1 mouse cellular context compared by ENCODE assay signal in the genomic region with DNA sequence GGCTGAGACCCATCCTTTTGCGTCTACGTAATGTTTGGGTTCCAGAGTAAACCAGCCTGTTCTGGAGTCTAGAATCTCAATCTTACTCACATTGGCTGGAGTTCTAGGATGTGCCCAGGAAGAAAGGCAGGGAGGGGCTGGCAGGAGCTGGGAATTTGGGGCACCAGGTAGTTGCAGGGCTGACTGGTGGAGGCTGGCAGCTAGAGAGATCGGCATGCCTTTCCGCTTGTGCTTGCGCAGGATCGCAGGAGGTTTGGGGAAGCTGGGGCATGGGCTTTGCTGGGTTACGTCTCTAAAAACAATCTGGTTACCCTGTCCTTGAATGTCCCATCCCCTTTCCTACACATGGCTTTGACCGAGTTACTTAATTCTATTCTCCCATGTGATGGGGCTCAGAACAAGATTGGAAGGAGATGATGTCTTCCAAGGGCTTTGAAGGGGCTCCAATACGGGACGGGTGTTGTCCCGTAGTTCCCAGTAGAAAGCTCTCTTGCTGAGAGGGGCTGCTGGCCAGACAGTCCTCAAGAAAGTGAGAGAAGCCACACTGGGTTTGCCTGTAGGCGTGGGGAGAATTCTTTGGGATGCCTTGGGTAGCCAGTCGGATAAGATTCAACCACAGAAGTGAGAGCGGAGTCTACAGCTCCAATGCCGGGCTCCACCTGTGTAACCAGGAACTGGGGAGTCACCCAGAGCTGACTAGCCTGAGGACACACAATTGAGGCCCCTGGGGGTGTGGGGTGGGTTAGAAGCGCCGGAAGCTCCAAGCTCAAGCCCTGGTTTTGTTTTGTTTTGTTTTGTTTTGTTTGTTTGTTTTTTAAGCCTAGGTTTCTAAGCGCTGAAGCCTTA.
TF ChIP-seq lines count a peak whose summit lies in the region.

No protein-coding gene starts in this region.

TF ChIP-seq in myocyte, 11 proteins besides CTCF, POLR2A, EP300 and RAD21 (continued from another document):
- TF ChIP-seq MYOG (IDR thresholded peaks at IDR 0.05; ENCODE audit: control insufficient read depth in 1 of 3, insufficient read depth in 1 of 3, insufficient read length in 2 of 3, low read depth in 2 of 3) (no peak), TCF12 (IDR thresholded peaks at IDR 0.05; ENCODE audit: insufficient read depth, poor library complexity, severe bottlenecking) (no peak)
